Mouse (Mus musculus): Measurements from ENCODE around the gene Ugt1a7c. TPM values are rescaled to one million over a fixed set of nuclear protein-coding genes. Genes with fewer than 3 reads are reported as not detected.

Gene Ugt1a7c
- total and polyA plus RNA-seq, 3 experiments = not detected

- Histone ChIP-seq H3K79me2 (ENCODE audit: control insufficient read depth, insufficient read depth, low read length, poor library complexity) (no peaks in the 10 kb centered on the region), H3K4me3 (ENCODE audit: control insufficient read depth in 1 of 2, insufficient read depth in 1 of 2, low read depth in 2 of 2, low read length in 2 of 2) (no peak overlapping the region), H3K36me3 (ENCODE audit: control insufficient read depth in 1 of 2, insufficient read depth in 2 of 2, low read length in 2 of 2) (no peaks in the 10 kb centered on the region), H3K4me1 (ENCODE audit: control insufficient read depth in 1 of 2, insufficient read depth in 2 of 2, low read length in 2 of 2) (no peaks in the 10 kb centered on the region), H3K9ac (ENCODE audit: control insufficient read depth, low read depth, low read length, poor library complexity, severe bottlenecking) (no peak overlapping the region), H3K9me3 (replicated peaks; ENCODE audit: insufficient read depth, low read length) (no peaks in the 10 kb centered on the region), H3K27ac (ENCODE audit: control insufficient read depth, low read depth, low read length) (no peak overlapping the region), H3K27me3 (ENCODE audit: control insufficient read depth in 1 of 2, insufficient read depth in 2 of 2, low read length in 2 of 2) (no peaks in the 10 kb centered on the region)
- DNase-seq (ENCODE audit: low read depth, low spot score) = no peak
- TF ChIP-seq SIN3A (IDR thresholded peaks at IDR 0.05; ENCODE audit: low read length) (no peak), GATA1 (IDR thresholded peaks at IDR 0.05; ENCODE audit: low read depth, low read length) (no peak), NELFE (IDR thresholded peaks at IDR 0.05; ENCODE audit: low read depth, low read length) (no peak), RCOR1 (IDR thresholded peaks at IDR 0.05; ENCODE audit: low read depth, low read length) (no peak), MYC (IDR thresholded peaks at IDR 0.05; ENCODE audit: low read depth, low read length) (no peak), CTCF (IDR thresholded peaks at IDR 0.05 in 2 of 3, conservative IDR thresholded peaks at IDR 0.05 in 1 of 3; ENCODE audit: control insufficient read depth in 1 of 3, insufficient read depth in 1 of 3, low read depth in 2 of 3, low read length in 3 of 3, poor library complexity in 1 of 3, severe bottlenecking in 1 of 3) (no peak), MAFK (IDR thresholded peaks at IDR 0.05; ENCODE audit: borderline replicate concordance, low read depth, low read length) (no peak), NRF1 (IDR thresholded peaks at IDR 0.05; ENCODE audit: insufficient read depth, low read depth, low read length, poor library complexity, severe bottlenecking) (no peak), ZC3H11A (IDR thresholded peaks at IDR 0.05; ENCODE audit: low read depth, low read length) (no peak), GABPA (IDR thresholded peaks at IDR 0.05; ENCODE audit: low read depth, low read length) (no peak), MEF2A (IDR thresholded peaks at IDR 0.05; ENCODE audit: extremely low read depth, insufficient replicate concordance, low read depth, low read length, poor library complexity, severe bottlenecking) (no peak), ETS1 (IDR thresholded peaks at IDR 0.05; ENCODE audit: low read depth, low read length) (no peak), BHLHE40 (IDR thresholded peaks at IDR 0.05; ENCODE audit: borderline replicate concordance, low read depth, low read length) (no peak), POLR2AphosphoS2 (IDR thresholded peaks at IDR 0.05; ENCODE audit: low read length) (no peak), TAL1 (IDR thresholded peaks at IDR 0.05; ENCODE audit: low read length) (no peak)
Measured at GRCm38 (mm10) chr1:88233421-88234247, 138.8 kb downstream of the Ugt1a7c start.

GRCm38 (mm10) chr1:88234248-88234610 is 139.4 kb downstream of the Ugt1a7c start:
- H3K79me2 ChIP-seq (ENCODE audit: control insufficient read depth, insufficient read depth, low read length, poor library complexity) = no peaks in the 10 kb centered on the region

More at GRCm38 (mm10) chr1:88234248-88234610, 139.4 kb downstream of the Ugt1a7c start:
- Histone ChIP-seq H3K27me3 (ENCODE audit: control insufficient read depth in 1 of 2, insufficient read depth in 2 of 2, low read length in 2 of 2) (no peaks in the 10 kb centered on the region), H3K9ac (ENCODE audit: control insufficient read depth, low read depth, low read length, poor library complexity, severe bottlenecking) (no peak overlapping the region), H3K36me3 (ENCODE audit: control insufficient read depth in 1 of 2, insufficient read depth in 2 of 2, low read length in 2 of 2) (no peaks in the 10 kb centered on the region), H3K4me1 (ENCODE audit: control insufficient read depth in 1 of 2, insufficient read depth in 2 of 2, low read length in 2 of 2) (no peaks in the 10 kb centered on the region), H3K4me3 (ENCODE audit: control insufficient read depth in 1 of 2, insufficient read depth in 1 of 2, low read depth in 2 of 2, low read length in 2 of 2) (no peak overlapping the region), H3K9me3 (replicated peaks; ENCODE audit: insufficient read depth, low read length) (no peaks in the 10 kb centered on the region), H3K27ac (ENCODE audit: control insufficient read depth, low read depth, low read length) (no peak overlapping the region)
- no peak for DNase-seq (ENCODE audit: low read depth, low spot score)
- TF ChIP-seq NRF1 (IDR thresholded peaks at IDR 0.05; ENCODE audit: insufficient read depth, low read depth, low read length, poor library complexity, severe bottlenecking) = no peak
- TF ChIP-seq POLR2AphosphoS5 (IDR thresholded peaks at IDR 0.05; ENCODE audit: borderline replicate concordance, low read depth, low read length) = no peak
- TF ChIP-seq SIN3A (IDR thresholded peaks at IDR 0.05; ENCODE audit: low read length) = no peak
- no peak for TF ChIP-seq MAFK (IDR thresholded peaks at IDR 0.05; ENCODE audit: borderline replicate concordance, low read depth, low read length)
- TF ChIP-seq MYB (IDR thresholded peaks at IDR 0.05; ENCODE audit: low read depth, low read length) = no peak
- TF ChIP-seq EP300 (IDR thresholded peaks at IDR 0.05; ENCODE audit: low read depth in 1 of 2, low read length in 2 of 2) = no peak
- TF ChIP-seq JUND (IDR thresholded peaks at IDR 0.05; ENCODE audit: low read depth, low read length) = no peak
- TF ChIP-seq MAX (IDR thresholded peaks at IDR 0.05; ENCODE audit: low read length) = no peak
- TF ChIP-seq BHLHE40 (IDR thresholded peaks at IDR 0.05; ENCODE audit: borderline replicate concordance, low read depth, low read length) = no peak
- no peak for TF ChIP-seq MEF2A (IDR thresholded peaks at IDR 0.05; ENCODE audit: extremely low read depth, insufficient replicate concordance, low read depth, low read length, poor library complexity, severe bottlenecking)
- TF ChIP-seq ZNF384 (IDR thresholded peaks at IDR 0.05; ENCODE audit: low read depth, low read length) = no peak
- no peak for TF ChIP-seq MXI1 (IDR thresholded peaks at IDR 0.05; ENCODE audit: low read depth, low read length)
- no peak for TF ChIP-seq CTCF (IDR thresholded peaks at IDR 0.05 in 2 of 3, conservative IDR thresholded peaks at IDR 0.05 in 1 of 3; ENCODE audit: control insufficient read depth in 1 of 3, insufficient read depth in 1 of 3, low read depth in 2 of 3, low read length in 3 of 3, poor library complexity in 1 of 3, severe bottlenecking in 1 of 3)
- TF ChIP-seq GATA1 (IDR thresholded peaks at IDR 0.05; ENCODE audit: low read depth, low read length) = no peak
- no peak for TF ChIP-seq HCFC1 (IDR thresholded peaks at IDR 0.05; ENCODE audit: low read depth, low read length)
- TF ChIP-seq ZC3H11A (IDR thresholded peaks at IDR 0.05; ENCODE audit: low read depth, low read length) = no peak
- TF ChIP-seq ZKSCAN1 (IDR thresholded peaks at IDR 0.05; ENCODE audit: low read depth, low read length) = no peak
- no peak for TF ChIP-seq CHD2 (IDR thresholded peaks at IDR 0.05; ENCODE audit: low read length)
